Mouse (Mus musculus) midbrain, embryonic 14.5 days (tissue): ENCODE data around the gene Nol4l. TPM values are rescaled to one million over a fixed set of nuclear protein-coding genes. Genes with fewer than 3 reads are reported as not detected.

Experiments used
- ATAC-seq: fragments of 200-750 bp; cut with Nextera tagmentation; 2 replicates; pipeline ENCODE4 v1.8.0; 2017; ENCODE audit warnings: moderate number of reproducible peaks, moderate library complexity; ENCODE audit not compliant: low FRiP score, low TSS enrichment
- DNase-seq: peaks from one replicate; pipeline ENCODE4 v3.0.0-alpha.2; 2015
- H3K27ac ChIP-seq: fragments of 300-500 bp; sonication (generic); replicated peaks from 2 replicates; pipeline ENCODE4 v1.5.1; 2014; ENCODE audit warnings: mild to moderate bottlenecking, low read depth, low read length, moderate library complexity
- H3K27me3 ChIP-seq: fragments of 300-500 bp; sonication (generic); 2 replicates; pipeline ENCODE4 v1.6.1; 2014; ENCODE audit warnings: low read length, control low read depth, mixed read lengths; ENCODE audit not compliant: control insufficient read depth, insufficient read depth
- H3K36me3 ChIP-seq: fragments of 300-500 bp; sonication (generic); 2 replicates; pipeline ENCODE4 v1.6.1; 2014; ENCODE audit warnings: low read length, control low read depth; ENCODE audit not compliant: control insufficient read depth, insufficient read depth
- H3K4me1 ChIP-seq: fragments of 300-500 bp; sonication (generic); 2 replicates; pipeline ENCODE4 v1.6.1; 2014; ENCODE audit warnings: mild to moderate bottlenecking, antibody characterized with exemption, low read length, control low read depth; ENCODE audit not compliant: control insufficient read depth, insufficient read depth
- H3K4me2 ChIP-seq: fragments of 300-500 bp; sonication (generic); 2 replicates; pipeline ENCODE4 v1.6.1; 2014; ENCODE audit warnings: mild to moderate bottlenecking, low read length, moderate library complexity
- H3K4me3 ChIP-seq: fragments of 300-500 bp; sonication (generic); replicated peaks from 2 replicates; pipeline ENCODE4 v1.5.1; 2014; ENCODE audit warnings: low read depth, low read length
- H3K9ac ChIP-seq: fragments of 300-500 bp; sonication (generic); replicated peaks from 2 replicates; pipeline ENCODE4 v1.6.1; 2014; ENCODE audit warnings: mild to moderate bottlenecking, low read length, moderate library complexity
- H3K9me3 ChIP-seq: fragments of 300-500 bp; sonication (generic); 2 replicates; pipeline ENCODE4 v1.6.1; 2016; ENCODE audit warnings: low read length, control low read depth, mixed read lengths; ENCODE audit not compliant: control insufficient read depth
- WGBS: fragments of 180-500 bp; shearing (Covaris S2); extraction: QIAGEN DNeasy Blood & Tissue Kit; methylation state at CpG from one replicate; pipeline ENCODE4 v1.1.7; 2014; 5-methylcytosine and 5-hydroxymethylcytosine counted together
- polyA plus RNA-seq: library from polyadenylated mRNA; unstranded; fragments of >200 nt; fragmentation: Nextera tagmentation; extraction: Ambion mirVana; gene quantifications from 2 replicates; pipeline ENCODE4 v1.2.1, GENCODE M21; 2014

Nol4l gene
- polyA plus RNA-seq, 1 experiment from 2014 or later: 51.7 TPM

DNA sequence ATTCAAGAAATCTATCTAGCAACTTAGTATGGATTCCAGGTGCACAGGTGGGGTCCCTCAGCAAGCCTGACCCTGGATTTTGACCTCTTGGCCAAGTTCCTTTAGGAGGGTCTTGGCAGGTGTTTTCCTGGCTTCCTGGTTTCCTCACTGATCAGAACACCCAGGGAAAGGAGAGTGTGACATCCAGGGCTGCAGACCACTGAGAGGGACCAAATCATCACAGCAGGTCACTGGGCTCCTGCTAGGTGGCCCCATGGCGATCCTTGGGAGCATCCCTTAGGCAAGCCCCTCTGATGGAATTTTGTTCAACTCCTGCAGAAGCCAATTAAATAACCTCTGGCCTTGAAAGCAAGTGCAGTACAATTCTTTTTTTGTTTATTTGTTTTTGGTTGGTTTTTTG, 39.7 kb downstream of the Nol4l start:
- Histone ChIP-seq H3K36me3 (no peaks in the 10 kb centered on the region), H3K9me3 (no peaks in the 10 kb centered on the region), H3K27me3 (no peaks in the 10 kb centered on the region), H3K4me1 (peaks cover 37% of the 10 kb centered on the region), H3K4me2 (no peak overlapping the region), H3K4me3 (no peak overlapping the region), H3K9ac (no peak overlapping the region), H3K27ac (no peak overlapping the region)
- WGBS: 65% methylated on average over 1 of the region's 1 CpGs
- DNase-seq: no peak
- ATAC-seq: no peak

DNA sequence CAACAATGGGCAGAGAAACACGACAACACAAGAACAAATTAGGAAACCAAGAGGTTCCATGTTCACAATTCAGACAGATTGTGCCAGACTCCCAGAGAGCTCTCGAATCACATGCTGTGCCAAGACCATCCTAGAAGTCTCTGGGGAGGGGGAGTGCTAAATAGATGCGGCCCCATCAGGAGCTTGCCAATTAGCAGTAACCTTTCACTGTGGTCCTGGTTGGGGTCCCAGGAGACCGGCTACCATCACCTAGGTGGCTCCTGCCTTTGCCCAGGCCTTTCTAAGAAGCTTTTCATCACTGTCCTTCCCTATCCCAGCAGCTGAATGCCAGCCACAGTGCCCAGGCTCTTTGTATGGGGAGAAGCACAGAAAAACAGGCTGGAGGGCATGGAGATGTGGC, 45.7 kb downstream of the Nol4l start:
- 34% methylated on average over 4 of the region's 4 CpGs for WGBS
- H3K27me3 ChIP-seq: no peaks in the 10 kb centered on the region
- DNase-seq (peak; percentile 56), ATAC-seq (0 out of 2 replicates have a peak, but pooled peaks have one; percentile 5)
- H3K27ac ChIP-seq: peak overlapping the region; percentile 89
- H3K9me3 ChIP-seq: no peaks in the 10 kb centered on the region
- peaks cover 26% of the 10 kb centered on the region for H3K4me1 ChIP-seq
- peak overlapping the region; percentile 37 for H3K4me2 ChIP-seq
- H3K4me3 ChIP-seq: no peak overlapping the region
- peak overlapping the region; percentile 36; the same call in 1 of the 2 replicates for H3K9ac ChIP-seq
- no peaks in the 10 kb centered on the region for H3K36me3 ChIP-seq

DNA sequence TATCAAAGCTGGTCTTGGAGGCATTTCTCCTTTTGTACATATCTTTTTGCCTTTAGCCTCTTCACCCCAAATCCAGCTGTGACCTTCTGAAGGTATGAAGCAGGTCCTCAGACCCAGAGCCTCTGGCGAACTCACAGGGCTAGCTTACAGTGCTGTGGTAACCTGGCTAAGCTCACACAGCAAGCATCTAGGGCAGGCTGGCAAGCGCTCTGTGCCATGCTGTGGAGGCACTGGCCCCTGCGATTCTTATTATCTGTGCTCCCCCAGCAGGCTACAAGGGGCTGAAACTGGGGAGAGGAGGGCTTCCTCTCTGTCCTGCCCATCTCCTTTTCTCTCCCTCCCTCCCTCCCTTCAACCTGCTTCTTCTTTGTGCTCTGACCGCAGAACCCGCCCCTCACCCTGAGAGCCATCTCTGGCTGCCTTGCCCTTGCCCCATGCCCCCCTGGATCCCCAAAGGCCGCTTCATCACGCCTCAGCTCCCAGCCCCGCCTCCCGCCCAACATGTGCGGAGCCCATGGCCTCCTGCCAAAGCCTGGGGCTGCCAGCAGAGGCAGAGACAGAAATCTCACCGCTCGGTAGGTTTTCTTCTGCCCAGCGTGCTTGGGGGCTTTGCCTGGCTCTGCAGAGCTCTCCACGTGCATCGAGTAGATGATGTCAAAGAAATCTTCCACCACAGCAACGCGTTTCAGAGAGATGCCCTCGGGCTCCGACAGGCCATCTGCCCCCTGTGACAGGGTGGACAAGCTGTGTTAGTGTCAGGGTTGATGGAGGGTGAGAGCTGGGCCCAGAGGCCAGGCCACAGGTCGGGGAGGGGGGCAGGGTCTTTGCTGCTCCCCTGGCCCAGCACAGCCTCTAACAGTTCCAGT, 46.4 kb downstream of the Nol4l start:
- Histone ChIP-seq H3K36me3 (no peaks in the 10 kb centered on the region), H3K9ac (peak overlapping the region; percentile 36; the same call in 1 of the 2 replicates), H3K4me1 (peaks cover 26% of the 10 kb centered on the region), H3K4me2 (peak overlapping the region; percentile 37), H3K9me3 (no peaks in the 10 kb centered on the region), H3K27me3 (no peaks in the 10 kb centered on the region), H3K27ac (peak overlapping the region; percentile 89), H3K4me3 (no peak overlapping the region)
- WGBS: 4% methylated on average over 20 of the region's 20 CpGs
- peak; percentile 88 for DNase-seq
- peak; percentile 76 for ATAC-seq

DNA sequence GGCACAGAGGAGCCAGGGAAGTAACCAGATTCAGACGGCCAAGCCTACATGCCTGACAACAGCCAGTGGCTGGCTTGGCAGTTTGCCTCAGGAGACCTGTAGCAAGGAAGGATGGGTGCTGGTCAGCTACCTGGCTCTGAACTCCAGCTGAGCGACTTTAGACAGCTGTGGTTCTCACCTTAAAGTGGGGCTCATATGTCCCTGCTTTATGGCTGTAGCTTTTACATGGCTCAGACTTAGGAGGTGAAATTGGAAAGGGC, 48.0 kb downstream of the Nol4l start:
- Histone ChIP-seq H3K27ac (no peak overlapping the region), H3K4me3 (no peak overlapping the region), H3K9ac (no peak overlapping the region), H3K9me3 (no peaks in the 10 kb centered on the region), H3K27me3 (no peaks in the 10 kb centered on the region), H3K36me3 (no peaks in the 10 kb centered on the region), H3K4me2 (no peak overlapping the region), H3K4me1 (peaks cover 26% of the 10 kb centered on the region)
- ATAC-seq: no peak
- no peak for DNase-seq
- WGBS: 81% methylated on average over 2 of the region's 2 CpGs

DNA sequence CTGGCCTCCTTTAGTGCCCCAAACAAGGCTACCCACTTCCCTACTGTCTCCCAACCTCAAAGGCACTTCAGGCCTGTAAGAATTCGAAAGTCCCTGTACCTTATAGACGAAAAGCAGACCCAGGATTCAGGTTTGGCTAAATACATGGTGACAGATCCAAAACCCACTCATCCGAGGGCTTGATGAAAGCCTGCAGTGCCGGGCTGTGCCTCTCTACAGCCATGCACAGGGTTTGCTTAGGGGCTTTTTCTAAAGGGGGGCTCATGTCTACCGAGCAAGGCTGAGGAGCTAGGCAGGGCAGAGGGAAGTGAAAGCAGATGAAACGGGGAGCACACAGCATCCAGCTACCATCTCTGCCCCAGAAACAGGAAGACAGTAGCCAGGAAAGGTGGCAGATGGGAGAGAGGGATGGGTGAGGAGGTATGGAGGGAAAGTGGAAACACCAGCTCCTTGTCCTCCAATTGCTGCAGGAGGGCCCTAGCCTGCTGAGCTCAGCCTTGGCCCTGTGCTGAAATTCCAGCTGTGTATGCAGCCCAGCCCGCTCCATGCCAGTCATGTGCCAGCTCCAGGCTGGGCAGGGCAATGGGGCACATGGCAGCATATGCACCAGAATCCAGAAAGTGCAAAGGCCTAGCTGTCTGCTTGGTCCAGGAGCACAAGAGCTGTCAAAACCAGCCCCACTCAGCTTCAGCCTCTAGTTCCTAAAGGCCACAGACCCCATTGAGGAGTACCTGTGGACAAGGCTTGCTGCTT, 48.5 kb downstream of the Nol4l start:
- no peaks in the 10 kb centered on the region for H3K27me3 ChIP-seq
- no peak overlapping the region for H3K27ac ChIP-seq
- ATAC-seq (no peak), DNase-seq (no peak)
- no peak overlapping the region for H3K4me2 ChIP-seq
- H3K4me3 ChIP-seq: no peak overlapping the region
- no peaks in the 10 kb centered on the region for H3K36me3 ChIP-seq
- peaks cover 26% of the 10 kb centered on the region for H3K4me1 ChIP-seq
- no peaks in the 10 kb centered on the region for H3K9me3 ChIP-seq
- 70% methylated on average over 7 of the region's 7 CpGs for WGBS
- no peak overlapping the region for H3K9ac ChIP-seq

DNA sequence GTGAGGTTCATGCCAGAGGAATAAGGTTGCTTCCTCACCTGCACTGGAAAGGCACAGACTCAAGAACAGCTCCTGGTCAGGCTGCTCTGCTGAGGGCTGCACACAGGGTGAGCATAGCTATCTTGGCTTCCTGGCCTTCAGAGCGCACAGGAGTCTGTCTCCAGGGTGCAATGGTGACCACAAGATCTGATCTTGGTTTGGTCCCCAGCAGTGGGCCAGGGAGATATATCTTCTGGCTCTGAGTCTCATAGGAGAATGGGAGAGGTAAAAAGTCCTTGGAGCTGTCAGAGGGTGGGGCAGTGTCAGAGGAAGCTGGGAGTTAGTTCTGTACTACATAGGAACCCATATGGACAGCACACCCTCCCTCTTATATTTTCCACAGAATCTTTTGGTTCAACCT, 50.3 kb downstream of the Nol4l start:
- no peak overlapping the region for H3K9ac ChIP-seq
- no peak overlapping the region for H3K4me3 ChIP-seq
- H3K4me1 ChIP-seq: peaks cover 36% of the 10 kb centered on the region

DNA sequence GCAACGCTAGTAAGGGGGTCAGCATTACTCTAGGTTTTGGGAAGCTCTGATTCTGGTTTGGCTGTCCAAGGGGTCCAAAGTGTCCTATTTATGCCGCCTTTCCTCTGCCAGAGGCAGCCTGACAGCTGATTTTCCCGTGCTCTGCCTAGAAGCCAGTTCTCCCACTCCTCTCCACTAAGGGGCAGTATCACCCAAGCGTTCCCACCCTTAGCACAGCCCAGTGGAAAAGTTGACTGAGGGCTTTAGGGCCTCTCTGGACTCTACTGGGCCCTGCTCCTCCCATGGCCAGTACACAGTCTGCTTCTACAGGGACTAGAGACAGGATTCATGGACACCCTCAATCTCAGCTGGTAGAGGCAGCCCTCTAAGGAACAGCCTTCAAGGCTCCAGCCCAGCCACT, 51.2 kb downstream of the Nol4l start:
- DNase-seq (peak; percentile 88), ATAC-seq (peak; percentile 70; the same call in 1 of the 2 replicates)
- Histone ChIP-seq H3K4me1 (peaks cover 27% of the 10 kb centered on the region), H3K4me2 (no peak overlapping the region), H3K36me3 (no peaks in the 10 kb centered on the region; the same call in 1 of the 2 replicates), H3K27me3 (no peaks in the 10 kb centered on the region), H3K9ac (no peak overlapping the region), H3K4me3 (no peak overlapping the region), H3K9me3 (no peaks in the 10 kb centered on the region), H3K27ac (no peak overlapping the region)
- 5% methylated on average over 4 of the region's 4 CpGs for WGBS

More for the DNA sequence above, 50.3 kb downstream of the Nol4l start:
- DNase-seq (no peak), ATAC-seq (no peak)
- Histone ChIP-seq H3K9me3 (no peaks in the 10 kb centered on the region), H3K36me3 (no peaks in the 10 kb centered on the region; the same call in 1 of the 2 replicates), H3K4me2 (no peak overlapping the region), H3K27ac (no peak overlapping the region), H3K27me3 (no peaks in the 10 kb centered on the region)
- WGBS: 86% methylated on average over 1 of the region's 1 CpGs

DNA sequence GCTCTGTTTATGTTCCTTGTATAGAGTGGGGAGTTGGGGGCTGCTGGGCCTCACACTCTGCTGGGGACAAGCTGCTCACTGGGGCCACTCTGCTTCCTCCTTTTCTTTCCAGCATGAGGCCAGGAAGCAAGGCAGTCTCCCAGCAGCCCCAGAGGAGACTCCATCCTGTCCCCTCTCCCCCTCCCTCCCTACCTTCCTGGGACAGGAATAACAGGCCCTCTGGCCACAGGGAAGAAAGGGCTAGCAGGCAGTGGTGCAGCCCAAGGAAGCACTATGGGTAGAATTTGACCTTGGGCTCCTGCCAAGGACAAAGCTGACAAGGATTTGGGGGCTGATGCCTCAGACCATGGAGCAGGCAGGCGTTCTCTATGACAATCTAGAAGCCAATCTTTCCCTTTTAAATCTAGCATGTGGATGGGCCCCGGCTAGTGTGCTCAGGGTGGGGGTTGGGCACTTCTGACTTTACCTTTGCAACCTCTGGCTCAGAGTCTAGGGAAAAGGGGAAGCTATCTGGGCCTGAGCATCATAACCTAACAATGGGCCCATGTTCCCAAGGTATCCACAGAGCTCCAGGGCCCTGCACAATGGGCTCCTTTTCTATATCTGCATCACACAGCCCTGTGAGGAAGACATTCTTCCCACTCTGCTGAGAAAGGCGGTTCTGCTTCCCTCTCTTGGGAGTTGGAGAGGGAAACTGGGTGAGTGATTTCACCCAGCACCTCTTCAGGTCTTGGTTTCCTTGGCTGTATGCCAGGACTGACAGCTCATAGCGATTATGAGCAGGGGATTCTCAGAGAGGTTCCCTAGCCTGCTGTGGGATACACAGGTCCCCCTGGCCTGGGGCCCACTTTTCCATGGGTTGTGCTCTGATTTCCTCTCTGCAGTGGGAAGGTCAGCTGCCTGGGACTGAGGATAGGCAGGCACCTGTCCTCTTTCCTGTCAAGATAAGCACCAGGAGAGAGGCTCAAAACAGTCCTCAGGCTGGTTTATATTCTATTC, 54.4 kb downstream of the Nol4l start:
- no peak overlapping the region for H3K4me2 ChIP-seq
- ATAC-seq: no peak
- H3K4me3 ChIP-seq: no peak overlapping the region
- H3K27me3 ChIP-seq: no peaks in the 10 kb centered on the region
- DNase-seq: peak; percentile 64
- WGBS: 35% methylated on average over 4 of the region's 4 CpGs
- H3K9ac ChIP-seq: 0 out of 2 replicates have a peak overlapping the region, but pooled peaks have one; percentile 24
- no peaks in the 10 kb centered on the region for H3K9me3 ChIP-seq
- peaks cover 13% of the 10 kb centered on the region for H3K4me1 ChIP-seq
- peak overlapping the region; percentile 45 for H3K27ac ChIP-seq
- no peaks in the 10 kb centered on the region; the same call in 1 of the 2 replicates for H3K36me3 ChIP-seq
